Mouse (Mus musculus): Measurements from ENCODE around the gene Col26a1.
"Not testable (repeated sequence)": the region's sequence is repeated elsewhere in the genome, so short reads cannot be mapped to it uniquely, and the experiment has no call there.

The Col26a1 gene

DNA sequence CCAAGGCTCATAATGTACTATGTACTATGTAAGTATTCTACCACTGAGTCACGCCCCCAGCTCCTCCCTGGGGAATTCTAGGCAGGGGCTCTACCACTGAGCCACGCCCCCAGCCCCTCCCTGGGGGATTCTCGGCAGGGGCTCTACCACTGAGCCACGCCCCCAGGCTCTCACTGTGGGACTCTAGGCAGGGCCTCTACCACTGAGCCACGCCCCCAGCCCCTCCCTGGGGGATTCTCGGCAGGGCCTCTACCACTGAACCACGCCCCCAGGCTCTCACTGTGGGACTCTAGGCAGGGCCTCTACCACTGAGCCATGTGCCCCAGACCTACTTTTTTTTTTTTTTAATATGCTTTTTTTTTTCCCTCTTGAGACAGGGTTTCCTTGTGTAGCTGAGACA, 129.8 kb downstream of the Col26a1 start:
- DNase-seq (ENCODE audit: low read depth, low spot score): not testable (repeated sequence)

DNA sequence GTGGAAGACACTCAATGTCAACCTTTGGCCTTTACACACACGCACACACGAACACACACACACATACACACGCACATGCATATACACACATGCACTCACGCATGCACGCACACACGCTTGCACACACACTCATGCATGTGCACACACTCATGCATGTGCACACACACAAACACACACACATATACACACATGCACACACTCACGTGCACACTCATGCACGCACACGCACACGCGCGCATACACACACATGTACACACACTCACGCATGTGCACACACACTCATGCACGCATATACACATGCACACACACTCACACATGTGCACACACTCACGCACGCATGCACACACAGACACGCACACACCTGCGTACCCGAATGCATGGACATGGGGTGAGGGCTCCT, 130.9 kb downstream of the Col26a1 start:
- no peak for DNase-seq (ENCODE audit: low read depth, low spot score)

DNA sequence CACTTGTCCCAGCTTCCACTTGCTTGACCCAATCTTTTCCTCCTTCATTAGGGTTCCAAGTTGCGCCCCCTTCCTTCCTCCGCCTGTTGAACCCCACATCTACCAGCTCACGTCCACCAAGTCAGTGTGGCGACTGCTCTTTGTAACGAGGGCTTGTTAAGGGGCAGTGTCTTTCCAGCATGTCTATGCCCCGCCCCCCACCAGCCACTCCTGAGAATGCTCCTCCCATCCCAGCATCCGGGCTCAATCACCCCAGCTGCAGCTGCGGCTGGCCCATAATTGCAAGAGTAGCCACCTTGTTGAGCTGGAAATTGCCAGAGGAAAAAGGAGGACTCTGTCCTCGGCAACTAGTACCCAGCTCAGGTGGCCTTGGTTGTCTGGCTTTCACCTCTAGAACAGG, 136.4 kb downstream of the Col26a1 start:
- no peak for DNase-seq (ENCODE audit: low read depth, low spot score)

DNA sequence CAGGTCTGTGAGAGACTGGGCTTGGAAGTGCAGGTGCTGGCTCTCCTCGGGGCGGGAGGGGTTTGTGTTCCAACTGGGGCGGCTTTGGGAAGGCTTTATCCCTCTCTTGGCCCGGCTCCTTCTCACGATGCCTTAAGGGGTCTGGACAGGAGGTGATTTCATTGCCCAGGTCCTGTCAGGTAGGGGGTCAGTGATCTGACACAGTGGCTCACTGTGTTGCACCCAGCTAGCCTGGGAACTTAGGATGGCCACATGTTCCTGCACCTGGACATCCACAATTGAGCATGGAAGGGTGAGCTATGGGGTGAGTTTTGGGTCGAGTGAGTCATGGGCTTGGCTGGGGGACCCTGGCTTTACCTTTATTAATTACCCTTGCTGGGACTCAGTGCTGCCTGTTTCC, 144.1 kb downstream of the Col26a1 start:
- DNase-seq (ENCODE audit: low read depth, low spot score): no peak

DNA sequence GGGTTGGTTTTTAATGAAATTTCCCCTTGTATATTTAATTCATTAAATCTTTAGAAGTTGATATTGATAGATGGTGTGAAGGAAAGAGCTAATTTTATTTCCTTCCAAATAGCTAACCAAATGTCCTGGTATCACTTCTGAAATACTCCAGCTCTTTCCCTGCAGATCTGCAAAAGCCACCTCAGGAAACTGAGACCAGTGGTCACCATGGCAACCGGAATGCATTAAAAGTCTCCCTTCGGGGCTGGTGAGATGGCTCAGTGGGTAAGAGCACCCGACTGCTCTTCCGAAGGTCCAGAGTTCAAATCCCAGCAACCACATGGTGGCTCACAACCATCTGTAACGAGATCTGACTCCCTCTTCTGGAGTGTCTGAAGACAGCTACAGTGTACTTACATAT, 156.7 kb downstream of the Col26a1 start:
- not testable (repeated sequence) for DNase-seq (ENCODE audit: low read depth, low spot score)

DNA sequence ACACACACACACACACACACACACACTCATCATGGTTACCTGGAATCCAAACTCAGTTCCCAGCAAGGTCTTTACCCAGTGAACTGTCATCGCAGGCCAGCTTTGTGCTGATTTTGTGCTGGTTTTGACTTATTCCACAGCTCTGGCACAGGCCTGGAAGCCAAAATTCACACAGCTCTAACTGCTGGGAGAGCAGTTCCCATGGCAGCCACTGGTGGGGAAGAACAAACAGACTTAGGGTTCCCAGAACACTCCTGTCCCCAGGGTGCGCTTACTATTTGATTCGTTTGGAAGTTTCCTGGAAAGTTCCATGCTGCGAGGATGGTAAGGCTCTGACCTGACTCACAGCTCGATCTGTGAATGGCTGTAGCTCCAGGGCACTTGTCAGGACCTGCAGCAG, 161.4 kb downstream of the Col26a1 start:
- no peak for DNase-seq (ENCODE audit: low read depth, low spot score)

DNA sequence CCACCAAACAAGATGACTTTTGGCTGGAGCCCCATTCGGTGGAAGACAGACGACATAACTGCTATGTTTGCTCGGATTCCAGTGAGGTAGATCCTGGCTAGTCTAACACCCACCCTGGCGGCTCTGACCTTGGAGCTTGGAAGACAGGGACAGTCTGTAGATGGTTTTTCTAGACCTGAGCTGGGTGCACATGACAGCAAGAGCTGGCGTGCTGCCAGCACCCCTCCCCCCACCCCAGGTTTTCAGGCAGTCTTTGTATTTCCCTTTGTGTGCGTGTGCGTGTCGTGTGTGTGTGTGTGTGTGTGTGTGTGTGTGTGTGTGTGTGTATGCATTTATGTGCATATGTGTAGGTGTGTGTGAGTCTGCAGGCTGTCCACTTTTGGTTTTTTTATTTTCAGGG, 164.4 kb downstream of the Col26a1 start:
- no peak for DNase-seq (ENCODE audit: low read depth, low spot score)

DNA sequence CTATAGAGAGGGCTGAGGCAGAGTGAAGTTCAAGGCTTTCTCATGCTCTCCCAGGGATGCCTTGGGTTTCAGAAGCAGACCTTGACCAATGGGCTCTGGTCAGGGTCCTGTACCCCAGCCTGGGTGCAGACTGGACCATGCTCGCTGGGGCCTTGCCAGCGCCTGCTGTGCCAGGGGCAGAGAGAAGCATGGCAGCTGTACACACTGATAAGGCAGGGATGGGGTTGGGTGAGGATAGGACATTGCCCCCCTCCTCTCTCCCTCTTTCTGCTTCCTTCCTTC, 165.5 kb downstream of the Col26a1 start:
- no peak for DNase-seq (ENCODE audit: low read depth, low spot score)

DNA sequence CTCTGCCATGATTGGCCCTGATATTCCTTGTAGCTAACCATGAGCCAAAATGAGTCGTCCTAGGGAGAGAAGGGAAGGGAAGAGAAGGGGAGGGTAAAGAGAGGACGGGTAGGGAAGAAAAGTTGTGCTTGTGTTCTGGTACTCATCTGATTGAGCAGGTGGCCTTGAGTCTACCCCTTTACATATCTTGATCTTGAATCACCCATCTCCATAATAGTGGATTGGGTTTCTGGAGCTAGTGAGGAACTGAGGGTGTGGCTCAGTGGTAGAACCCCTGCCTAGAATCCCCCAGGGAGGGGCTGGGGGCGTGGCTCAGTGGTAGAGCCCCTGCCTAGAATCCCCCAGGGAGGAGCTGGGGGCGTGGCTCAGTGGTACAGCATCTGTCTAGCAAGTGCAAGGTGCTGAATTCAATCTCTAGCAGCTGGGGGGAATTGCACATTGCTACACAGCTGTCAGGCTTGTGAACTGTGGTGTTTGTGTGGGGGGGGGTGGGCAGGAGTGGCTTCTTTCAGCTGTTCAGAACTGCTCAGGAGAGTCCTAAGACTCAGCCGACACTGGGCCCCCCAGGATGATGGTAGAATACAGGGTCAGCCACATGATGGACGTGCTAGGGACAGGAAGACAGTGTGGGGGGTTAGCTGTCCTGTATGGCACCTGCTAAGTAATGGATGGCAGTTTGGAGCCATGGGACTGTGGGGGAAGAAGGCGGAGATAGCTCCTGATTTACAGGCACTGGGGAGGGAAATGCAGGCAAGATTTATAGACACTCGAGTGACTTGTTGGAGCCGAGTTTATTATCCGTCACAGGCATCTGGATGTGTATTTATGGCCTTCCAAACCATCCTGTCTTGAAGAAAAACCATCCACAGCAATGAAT, 166.1 kb downstream of the Col26a1 start:
- DNase-seq (ENCODE audit: low read depth, low spot score): no peak

DNA sequence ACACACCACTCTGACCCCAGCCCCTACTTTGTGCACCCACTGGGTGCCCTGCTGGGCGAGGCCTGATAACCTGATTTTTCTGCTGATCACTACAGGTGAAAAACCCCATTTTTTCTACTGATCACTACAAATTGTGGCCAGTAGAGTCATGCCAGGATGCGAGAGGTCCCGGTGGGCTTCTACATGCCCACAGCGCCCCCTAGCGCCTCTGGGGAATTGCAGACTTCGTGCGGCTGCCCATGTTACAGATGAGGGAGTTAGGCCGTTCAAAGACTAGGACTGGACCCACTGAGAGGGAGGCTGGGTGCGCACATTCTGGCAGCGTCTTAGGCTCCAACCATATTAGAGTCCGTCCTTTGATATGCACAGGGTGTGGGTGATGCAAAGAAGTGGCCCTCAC, 168.1 kb downstream of the Col26a1 start:
- DNase-seq (ENCODE audit: low read depth, low spot score): peak; percentile 24

DNA sequence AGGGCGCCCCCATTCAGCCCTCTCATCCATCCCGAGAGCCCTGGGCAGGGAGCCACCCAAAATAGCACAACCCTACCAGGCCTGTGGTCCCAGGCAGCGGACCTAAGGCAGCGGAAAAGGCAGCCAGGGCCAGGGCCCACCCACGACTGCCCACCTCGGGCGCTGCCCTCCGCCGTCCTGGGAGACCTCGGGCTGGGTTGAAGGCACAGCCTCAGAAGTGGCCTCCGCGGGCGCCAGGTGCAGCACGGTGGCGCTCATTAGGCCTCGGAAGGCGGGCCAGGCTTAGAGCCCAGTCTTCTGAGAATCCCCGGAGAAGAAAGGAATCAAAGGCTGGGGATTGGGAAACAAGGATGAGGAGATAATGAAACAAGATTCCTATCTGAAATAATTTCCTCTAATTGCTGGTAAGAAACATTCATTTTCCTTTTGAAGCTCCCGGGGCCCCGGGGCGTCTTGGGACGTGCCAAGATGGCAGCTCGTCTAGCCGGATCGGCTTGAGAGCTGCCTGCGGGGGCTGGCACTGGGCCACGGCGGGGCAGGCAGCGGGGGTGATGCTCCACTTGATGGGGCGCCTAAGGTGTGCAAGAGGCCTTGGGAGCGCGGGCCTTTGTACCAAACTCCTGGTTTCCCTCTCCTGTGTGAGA, 168.7 kb downstream of the Col26a1 start:
- DNase-seq (ENCODE audit: low read depth, low spot score): no peak

DNA sequence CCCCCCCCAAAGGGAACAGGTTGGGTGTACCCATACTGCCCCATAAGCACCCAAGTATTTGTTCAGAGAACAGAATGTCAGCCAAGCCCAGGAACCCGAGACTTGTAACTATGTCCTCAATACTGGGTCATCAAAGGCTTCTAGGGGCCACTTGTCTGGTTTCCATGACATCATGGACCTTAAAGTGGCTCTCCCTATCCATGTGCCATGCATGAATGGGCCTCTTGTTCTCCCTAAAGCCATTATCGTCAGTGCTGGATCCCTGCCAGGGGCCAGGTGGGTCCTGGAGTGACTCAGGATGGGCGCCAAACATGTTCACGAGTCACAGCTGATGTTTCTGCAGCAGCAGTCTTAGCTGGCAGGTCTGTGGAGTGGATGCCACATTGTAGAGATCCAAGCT, 172.3 kb downstream of the Col26a1 start:
- DNase-seq (ENCODE audit: low read depth, low spot score): no peak

DNA sequence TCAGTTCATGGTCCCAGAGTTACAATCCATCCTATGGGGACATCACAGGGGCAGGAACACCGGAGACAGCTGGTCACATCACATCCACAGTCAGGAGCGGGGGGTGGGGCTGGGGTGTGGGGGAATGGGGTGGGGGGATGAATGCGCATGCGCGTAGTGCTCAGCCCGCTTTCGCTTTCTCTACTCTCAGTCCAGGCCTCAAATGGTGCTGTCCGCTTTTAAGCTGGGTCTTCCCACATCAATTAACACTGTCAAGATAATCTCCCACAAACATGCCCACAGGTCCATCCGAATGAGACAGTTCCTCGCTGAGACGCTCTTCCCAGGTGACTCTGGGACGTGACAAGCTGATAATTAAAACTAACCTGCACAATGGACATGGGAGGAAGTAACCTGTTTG, 174.9 kb downstream of the Col26a1 start:
- DNase-seq (ENCODE audit: low read depth, low spot score): no peak

DNA sequence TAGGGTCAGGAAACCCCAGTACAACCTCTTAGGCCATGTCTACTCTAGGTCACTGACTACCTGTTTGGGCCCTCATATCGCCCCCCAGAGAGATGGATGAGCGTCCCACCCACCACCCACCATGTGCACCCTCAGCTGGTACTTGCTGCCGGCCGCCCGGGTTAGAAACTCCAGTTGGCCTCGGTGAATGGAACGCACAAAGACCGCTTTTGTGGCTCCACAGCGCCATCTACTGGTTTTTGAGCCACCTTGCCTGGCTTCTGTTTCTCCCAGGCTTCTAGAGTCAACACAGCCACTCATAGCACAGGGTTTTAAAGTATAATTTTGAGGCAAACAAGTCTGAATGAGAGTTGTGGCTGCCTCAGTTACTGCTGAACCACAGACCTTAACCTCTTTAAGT, 176.2 kb downstream of the Col26a1 start:
- DNase-seq (ENCODE audit: low read depth, low spot score): peak; percentile 79

DNA sequence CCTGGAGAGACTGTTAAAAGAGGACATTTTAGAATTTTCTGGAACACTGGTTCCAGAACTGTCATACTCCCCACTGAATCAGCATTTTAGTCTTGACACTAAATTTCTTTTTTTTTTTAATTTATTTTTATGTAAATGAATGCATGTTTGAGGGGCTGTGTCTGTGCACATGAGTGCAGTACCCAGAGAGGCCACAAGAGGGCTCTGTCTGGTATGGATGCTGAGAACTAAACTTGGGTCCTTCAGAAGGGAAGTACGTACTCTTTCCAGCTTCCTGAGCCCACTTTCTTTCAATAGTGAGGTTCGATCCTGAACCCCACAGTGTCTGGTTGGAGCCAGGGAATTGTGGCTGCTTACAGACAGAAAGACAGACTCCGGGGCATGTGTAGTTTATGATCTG, 177.5 kb downstream of the Col26a1 start:
- no peak for DNase-seq (ENCODE audit: low read depth, low spot score)

DNA sequence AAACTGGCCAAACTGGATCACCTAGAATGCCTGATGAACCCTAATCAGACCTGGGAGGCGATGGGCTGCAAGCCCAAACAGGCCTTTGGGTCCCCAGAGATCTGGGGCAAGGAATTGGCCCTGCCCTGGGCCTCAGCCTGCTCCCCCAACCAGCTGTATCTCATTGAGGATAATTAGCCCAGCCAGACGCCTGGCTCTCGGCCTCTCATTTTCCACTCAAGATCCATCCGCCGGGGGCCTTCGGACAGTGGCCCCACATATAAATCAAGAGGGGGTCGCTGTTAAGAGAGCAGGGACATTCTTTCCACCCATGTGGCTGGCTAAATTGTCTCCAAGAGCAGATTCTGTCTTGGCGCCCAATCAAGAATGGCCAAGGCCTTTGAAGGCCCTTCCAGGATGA, 178.9 kb downstream of the Col26a1 start:
- no peak for DNase-seq (ENCODE audit: low read depth, low spot score)

DNA sequence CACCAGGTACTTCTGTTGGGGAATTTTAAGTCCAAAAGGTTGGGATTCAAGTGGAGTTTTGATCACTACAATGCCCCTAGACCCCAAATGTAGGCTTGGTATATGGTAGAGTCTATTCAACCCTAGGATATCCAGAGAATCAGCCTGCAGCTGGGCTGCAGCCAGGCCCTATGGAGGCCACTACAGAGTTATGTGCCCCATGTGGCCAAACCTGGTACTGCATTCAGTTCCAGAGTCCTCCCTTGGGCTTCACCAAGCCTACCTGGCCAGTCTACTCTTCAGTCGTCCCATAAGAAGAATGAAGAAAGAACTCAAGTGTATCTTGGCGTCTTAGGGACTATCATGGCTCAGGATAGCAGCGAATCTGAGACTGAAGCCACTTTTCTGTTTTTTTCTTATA, 179.3 kb downstream of the Col26a1 start:
- peak; percentile 43 for DNase-seq (ENCODE audit: low read depth, low spot score)

DNA sequence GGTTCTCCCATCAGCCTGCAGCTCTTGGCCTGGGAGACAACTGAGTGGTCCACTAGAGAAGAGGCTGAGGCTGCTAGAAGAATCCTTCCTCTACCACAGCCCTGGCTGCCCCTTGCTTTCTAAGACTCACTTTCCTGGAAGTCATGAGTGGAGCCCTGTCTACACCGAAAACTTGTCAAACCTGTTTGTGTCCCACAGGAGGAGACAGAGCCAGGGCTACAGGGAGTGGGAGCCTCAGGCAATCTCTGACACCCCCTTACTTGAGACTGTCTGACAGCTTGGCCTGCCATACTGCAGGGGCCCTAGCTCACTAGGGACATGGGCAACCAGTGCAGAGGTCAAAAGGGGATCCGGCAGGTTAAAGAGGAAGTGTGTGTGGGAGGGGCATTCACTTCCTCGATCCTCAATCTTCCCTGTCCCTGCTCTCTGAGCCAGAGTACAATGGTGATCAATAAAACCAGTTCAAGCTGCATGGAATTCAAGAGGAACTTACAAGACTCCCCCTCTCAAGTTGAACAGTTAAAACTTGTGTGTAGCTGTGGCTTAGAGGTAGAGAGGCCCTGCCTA, 180.8 kb downstream of the Col26a1 start:
- DNase-seq (ENCODE audit: low read depth, low spot score): no peak

DNA sequence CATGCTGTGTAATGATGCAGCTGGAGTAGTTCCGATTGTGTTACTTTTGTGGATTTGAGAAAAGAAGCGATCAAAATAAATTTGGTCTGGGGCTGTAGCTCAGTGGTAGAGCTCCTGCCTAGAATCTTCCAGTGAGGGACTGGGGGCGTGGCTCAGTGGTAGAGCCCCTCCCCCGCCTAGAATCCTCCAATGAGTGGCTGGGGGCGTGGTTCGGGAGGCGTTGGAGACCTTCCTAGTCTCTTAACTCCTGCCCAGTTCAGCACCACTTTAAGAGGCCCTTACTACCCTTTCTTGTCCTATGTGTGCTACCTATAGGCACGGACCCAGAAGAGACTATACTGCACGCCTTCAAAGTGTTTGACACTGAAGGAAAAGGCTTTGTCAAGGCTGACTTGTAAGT, 185.4 kb downstream of the Col26a1 start:
- no peak for DNase-seq (ENCODE audit: low read depth, low spot score)

DNA sequence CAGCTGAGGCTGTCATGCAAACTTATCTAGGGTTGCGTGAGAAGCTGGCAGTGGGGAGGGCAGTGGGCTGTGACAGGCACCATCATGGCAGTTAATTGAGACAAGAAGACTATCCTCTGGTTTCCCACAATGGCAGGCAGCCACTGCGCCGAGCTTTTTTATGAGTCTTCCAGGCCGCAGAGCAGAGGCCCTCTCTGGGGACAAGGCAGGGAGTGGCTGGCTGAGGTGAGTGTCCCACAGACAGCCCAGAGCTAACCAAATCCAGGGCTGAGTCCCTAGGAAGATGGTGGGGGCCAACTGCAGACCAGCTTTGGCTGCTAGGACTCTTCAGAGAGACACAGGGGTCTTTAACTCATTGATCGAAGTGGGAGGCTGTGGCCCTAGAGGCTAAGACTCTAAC, 186.5 kb downstream of the Col26a1 start:
- DNase-seq (ENCODE audit: low read depth, low spot score): no peak

DNA sequence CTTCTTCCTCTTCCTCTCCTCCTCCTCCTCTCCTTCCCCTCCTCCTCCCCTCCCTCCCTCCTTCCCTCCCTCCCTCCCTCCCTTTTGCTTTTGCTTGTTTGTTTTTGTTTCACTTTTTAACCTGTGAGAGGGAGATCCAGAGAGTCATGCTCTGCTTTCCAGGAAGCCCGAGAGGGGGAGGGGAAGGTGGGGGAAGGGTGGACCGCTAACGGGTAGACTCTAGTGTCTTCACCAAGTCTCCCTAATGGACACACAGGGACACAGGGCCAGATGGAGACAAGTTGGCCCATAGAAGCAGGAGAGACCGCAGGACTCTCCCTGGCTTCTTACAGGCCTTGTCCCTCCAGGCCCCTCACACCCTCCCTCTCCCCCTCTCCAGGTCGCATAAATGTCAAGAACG, 188.0 kb downstream of the Col26a1 start:
- no peak for DNase-seq (ENCODE audit: low read depth, low spot score)

DNA sequence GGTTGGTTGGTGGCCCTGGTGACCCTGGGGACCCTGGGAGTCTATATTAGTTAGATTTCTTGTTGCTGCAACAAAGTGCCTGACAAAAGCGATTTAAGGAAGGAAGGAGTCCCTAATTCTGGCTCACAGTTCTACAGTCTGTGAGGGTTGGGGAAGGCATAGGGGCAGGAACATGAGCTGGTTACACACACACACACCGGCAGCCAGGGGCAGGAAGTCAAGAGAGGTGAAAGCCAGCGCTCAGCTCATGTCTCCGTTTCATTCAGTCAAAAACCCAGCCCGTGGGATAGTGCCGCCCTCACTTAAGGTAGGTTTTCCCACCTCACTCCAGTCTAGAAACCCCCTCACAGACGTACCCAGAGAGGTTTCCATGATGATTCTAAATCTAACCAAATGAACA, 189.6 kb downstream of the Col26a1 start:
- no peak for DNase-seq (ENCODE audit: low read depth, low spot score)

DNA sequence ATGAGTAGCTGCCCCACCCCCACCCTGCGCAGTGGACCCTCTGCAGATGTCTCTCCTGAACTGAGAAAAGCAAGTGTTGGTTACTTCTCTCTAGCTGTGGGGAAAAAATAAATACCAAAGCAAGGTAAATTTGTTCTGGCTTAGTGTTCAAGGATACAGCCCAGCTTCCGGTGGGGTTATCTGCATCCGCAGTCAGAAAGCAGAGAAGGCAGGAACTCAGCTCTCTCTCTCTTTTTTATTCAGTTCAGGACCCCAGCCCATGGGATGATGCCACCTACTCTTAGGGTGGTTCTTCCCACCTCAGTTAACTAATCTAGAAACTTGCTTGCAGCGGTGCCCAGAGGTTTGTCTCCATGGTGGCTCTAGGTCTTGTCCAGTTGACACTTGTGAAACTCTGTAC, 190.2 kb downstream of the Col26a1 start, which contains the start of gene Myl10:
Myl10 (plus strand) TSS at position 363 of the 400 bp plus-strand sequence.
- no peak for DNase-seq (ENCODE audit: low read depth, low spot score)
